Mouse (Mus musculus) frontal cortex, adult 2 months (tissue): ENCODE measurements around the gene Dnmt3l. TPM values are rescaled to one million over a fixed set of nuclear protein-coding genes. Genes with fewer than 3 reads are reported as not detected.

ENCODE experiments used
- DNase-seq, 2 experiments: peaks; one replicate each; pipeline ENCODE4 v3.0.0; 2022; ENCODE audit warnings: low spot score in 1 of 2; ENCODE audit errors: extremely low spot score in 1 of 2
- polyA plus RNA-seq: library from polyadenylated mRNA; depleted of rRNA; stranded (reverse); fragments of >200 nt; gene quantifications from 2 replicates; pipeline ENCODE4 v1.2.3, GENCODE M21; 2012

Gene Dnmt3l
- polyA plus RNA-seq, 1 experiment: 0.52 TPM

- DNase-seq: no peak
Observed at GRCm38 (mm10) chr10:78029080-78029479, 12.7 kb upstream of the Dnmt3l start.

GRCm38 (mm10) chr10:78031987-78032386 lies 9.8 kb upstream of the Dnmt3l start:
- no peak for DNase-seq

GRCm38 (mm10) chr10:78037139-78037538 lies 4.6 kb upstream of the Dnmt3l start:
- DNase-seq: no peak

GRCm38 (mm10) chr10:78042096-78042495 lies 349 bp downstream of the Dnmt3l start:
- DNase-seq: no peak

- peak in 1 of 2 experiments; percentile 56 for DNase-seq
Observed at GRCm38 (mm10) chr10:78042697-78043405, 1.1 kb downstream of the Dnmt3l start.

GRCm38 (mm10) chr10:78043406-78043836 lies 1.7 kb downstream of the Dnmt3l start, which contains the start of gene Aire:
Gene Aire, minus strand, starts transcription at chr10:78043610.
- DNase-seq: peak in 1 of 2 experiments; percentile 65

- DNase-seq: no peak
Observed at GRCm38 (mm10) chr10:78044531-78044930, 2.8 kb downstream of the Dnmt3l start.

GRCm38 (mm10) chr10:78046388-78046787 lies 4.6 kb downstream of the Dnmt3l start:
- no peak for DNase-seq

- DNase-seq: no peak
Observed at GRCm38 (mm10) chr10:78048061-78048730, 6.4 kb downstream of the Dnmt3l start.

- no peak for DNase-seq
Observed at GRCm38 (mm10) chr10:78049519-78050035, 7.8 kb downstream of the Dnmt3l start.

GRCm38 (mm10) chr10:78054633-78055565 lies 13.2 kb downstream of the Dnmt3l start:
- no peak for DNase-seq

- DNase-seq: no peak
Observed at GRCm38 (mm10) chr10:78057056-78057455, 15.3 kb downstream of the Dnmt3l start.

GRCm38 (mm10) chr10:78063122-78063521 lies 21.4 kb downstream of the Dnmt3l start:
- DNase-seq: no peak

GRCm38 (mm10) chr10:78067226-78067625 lies 25.5 kb downstream of the Dnmt3l start:
- DNase-seq: no peak

GRCm38 (mm10) chr10:78068541-78068940 lies 26.8 kb downstream of the Dnmt3l start:
- DNase-seq: no peak

GRCm38 (mm10) chr10:78069101-78070011 lies 27.6 kb downstream of the Dnmt3l start, which contains the start of gene Icosl:
Gene Icosl, plus strand, starts transcription at chr10:78069302.
- DNase-seq: peak in 1 of 2 experiments; percentile 35

- DNase-seq: no peak
Observed at GRCm38 (mm10) chr10:78074151-78074550, 32.4 kb downstream of the Dnmt3l start.

GRCm38 (mm10) chr10:78074977-78075376 lies 33.2 kb downstream of the Dnmt3l start:
- DNase-seq: no peak

GRCm38 (mm10) chr10:78077862-78078261 lies 36.1 kb downstream of the Dnmt3l start:
- DNase-seq: no peak
